Mouse (Mus musculus): Measurements from ENCODE around the gene Flnc.
A peak's percentile ranks its signal among the peaks of the same experiment; 100 is the strongest.

Gene Flnc

DNA sequence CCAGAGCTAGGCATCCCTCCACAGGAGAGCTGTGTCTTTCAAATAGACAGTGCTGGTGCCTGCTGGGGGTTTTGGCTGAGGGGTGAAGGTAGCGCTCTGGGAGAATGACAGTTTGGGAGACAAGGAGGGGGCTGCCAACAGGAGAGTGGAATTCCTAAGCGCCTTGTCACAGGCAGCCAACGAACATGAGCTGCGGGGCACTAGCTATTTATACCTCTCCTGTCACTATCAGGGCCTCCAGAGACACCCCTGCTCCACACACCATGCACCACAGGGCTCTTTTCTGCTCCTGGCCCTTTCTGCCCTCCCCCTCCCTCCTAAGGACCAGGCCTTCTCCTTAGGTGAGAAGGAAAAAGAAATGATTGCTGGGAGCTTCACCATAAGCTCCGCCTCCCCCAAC lies 1.6 kb upstream of the Flnc start:
- no peak for DNase-seq (ENCODE audit: low spot score in 2 of 2)

DNA sequence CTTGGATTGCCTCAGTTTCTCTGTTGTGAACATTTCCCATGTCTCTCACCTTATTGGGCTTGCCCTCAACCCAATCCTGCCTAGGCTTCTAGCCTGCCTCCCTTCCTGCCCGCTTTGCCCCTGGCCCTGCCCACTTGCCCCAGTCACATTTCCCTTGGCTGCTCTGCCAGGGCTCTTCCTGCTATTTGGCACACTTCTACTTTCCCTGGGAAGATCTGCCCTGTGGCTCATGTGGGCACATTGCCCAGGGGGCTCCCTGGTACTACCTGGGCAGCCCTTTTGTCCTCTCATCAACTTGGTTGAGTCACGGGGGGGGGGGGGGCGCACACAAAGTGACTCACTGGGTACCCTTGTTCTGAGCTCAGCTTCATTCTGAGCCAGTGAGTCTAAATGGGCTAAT lies 900 bp upstream of the Flnc start:
- no peak for DNase-seq (ENCODE audit: low spot score in 2 of 2)

DNA sequence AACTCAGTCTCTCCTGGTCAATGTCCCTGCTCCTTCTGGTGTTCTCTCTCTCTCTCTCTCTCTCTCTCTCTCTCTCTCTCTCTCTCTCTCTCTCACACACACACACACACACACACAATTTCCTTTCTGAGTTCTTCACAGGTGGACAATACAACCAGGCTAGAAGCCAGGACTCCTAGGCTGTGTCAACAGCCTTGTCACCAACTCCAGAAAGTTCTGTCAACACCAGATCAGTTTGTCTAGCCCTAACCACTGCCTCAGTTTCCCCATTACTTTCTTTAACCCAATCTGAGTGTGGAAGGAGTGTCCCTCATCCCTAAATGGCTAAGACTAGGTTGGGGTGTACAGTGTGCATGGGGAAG lies 399 bp upstream of the Flnc start:
- DNase-seq (ENCODE audit: low spot score in 2 of 2) = no peak

DNA sequence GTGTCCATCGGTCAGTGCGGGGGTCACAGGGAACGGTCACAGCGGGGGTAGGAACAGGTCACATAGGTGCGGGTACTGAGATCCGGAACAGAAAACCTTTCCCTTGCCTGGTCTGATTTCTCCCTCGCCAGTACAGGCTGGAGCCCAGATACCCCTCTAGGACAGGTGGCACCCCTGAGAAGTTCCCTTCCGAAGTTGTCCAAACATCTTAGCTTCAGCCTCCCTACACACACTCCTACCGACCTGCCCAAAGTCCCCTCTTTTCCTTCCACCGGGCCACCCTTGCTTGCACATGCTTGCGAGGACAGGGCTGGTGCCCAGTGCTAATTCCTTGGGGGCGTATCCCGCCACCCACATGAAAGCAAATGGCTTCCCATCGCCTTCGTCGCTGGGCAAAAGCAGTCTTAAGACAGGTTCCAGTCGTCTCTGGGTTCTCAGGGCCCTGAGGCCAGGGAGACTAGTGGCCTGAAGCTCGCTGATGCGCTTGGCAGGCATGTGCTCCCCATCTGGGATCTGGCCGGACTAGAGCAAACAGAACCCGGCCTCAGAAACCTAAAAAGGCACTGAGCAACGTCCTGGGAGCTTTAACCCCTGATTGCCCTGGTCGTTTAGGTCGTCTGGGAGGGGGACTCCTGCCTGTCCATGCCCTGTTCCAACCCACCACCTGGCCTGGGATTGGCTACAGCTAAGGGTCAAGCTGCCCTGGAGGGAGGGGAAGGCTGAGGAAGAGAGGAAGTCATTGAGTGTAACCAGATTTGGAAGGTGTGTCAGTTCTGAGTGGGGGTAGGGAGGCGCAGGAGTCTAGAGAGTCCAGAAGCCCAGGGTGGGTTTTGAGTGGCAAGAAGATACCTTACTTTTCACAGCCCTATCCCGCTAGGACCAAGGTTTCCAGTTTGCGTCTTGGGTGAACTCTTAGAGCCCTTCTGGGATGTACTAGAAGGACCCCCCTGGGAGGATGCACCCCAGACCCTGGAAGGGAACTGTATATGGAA lies 1.0 kb downstream of the Flnc start:
- DNase-seq (ENCODE audit: low spot score in 2 of 2) = no peak

DNA sequence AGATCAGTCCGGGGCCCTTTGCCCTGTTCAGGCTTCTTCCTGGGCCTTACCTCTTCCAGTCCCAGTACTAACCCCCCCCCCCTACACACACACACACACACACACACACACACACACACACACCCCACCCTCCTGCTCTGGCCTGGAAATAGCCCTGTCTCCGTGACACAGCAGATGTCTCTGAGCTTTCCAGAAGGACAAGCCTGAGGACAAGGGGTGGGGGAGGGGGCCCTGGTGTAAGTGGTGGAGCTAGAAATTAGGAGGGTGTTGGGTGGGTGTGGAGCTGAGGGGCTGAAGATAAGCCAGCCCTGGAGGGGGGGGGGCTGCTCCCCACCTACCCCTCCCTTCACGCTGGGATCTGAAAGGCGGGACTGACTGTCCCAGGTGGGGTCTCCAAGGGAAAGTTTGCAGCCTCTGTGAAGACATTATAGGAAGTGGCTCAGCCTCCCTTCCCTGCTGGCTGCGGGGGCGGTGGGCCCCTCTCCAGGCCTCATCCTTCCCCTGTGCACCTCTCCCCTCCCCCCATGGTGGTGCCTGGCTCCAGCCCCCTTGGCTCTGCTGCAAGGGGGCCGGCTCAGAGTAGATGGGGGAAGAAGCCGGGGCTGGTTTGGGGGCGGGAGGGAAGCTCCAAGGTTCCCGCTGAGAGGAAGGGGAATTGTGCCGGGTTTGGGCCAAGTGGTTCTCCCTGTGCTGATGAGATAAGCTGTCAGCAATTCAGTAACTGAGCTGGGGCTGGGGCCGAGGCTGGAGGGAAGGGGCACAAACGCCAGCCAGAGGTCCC lies 2.0 kb downstream of the Flnc start:
- DNase-seq (ENCODE audit: low spot score in 2 of 2) = no peak

DNA sequence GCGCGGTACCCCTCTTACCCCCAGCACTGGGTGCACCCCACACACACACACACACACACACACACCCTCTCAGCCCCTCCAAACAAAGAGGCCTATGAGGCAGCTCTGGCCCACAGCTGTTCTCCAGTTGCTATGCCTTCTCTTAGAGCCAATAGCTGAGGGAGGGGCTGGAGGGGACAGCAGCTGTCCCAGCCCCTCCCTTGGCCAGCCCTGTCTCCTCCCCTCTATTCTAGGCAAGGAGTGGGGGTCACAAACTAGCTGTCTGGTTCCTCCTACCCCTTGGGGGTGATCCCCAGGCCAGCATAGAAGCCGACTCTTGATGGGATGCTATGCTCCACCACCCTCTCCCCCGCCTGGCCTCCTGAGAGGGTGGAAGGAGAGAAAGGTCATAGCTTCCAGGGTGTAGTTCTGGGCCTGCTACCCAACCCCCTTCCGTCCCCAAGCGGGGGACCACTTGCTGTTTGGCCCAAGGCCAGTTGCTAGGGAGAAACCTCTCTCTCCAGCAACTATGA lies 2.9 kb downstream of the Flnc start:
- no peak for DNase-seq (ENCODE audit: low spot score in 2 of 2)

DNA sequence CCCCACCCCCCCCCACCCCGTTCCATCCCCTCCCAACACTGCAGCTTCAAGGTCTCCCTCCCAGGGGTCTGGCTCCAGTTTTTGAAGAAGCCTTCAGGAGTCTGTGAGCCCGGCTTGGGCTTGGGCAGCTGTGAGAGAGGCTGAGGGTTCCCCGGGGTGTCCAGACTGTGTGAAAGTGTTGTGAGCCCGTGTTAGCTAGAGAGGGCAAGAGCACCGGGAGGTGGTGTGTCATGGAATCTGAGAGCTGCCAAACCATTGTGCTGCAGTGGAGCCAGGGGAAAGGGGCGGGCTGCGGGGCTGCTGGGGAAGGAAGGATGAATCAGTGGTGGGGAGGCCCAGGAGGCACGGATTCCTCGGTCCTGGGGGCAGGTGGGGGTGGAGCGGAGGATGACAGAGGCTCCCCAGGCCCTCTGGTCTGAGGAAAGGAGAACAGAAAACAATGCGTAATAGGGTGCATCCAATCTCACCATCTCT lies 3.4 kb downstream of the Flnc start:
- DNase-seq (ENCODE audit: low spot score in 2 of 2) = no peak

DNA sequence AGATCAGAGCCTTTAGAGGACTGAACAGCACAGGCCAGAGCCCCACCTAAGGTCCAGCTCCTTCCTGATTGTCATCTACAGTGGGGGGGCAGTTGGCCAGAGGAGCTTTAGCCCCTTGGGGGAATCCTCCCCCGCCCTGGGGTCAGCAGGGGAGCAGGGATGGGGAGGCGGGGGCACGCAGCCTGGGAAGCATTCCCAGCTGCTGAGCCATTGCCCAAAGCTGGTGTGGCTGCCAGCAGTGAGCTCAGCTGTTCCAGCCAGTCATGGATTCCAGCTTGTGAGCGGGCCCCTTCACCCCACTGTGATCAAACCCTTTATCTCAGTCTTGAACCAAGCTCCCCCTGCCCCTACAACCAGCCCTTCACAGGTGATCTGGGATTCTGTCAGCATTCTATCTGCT lies 6.2 kb downstream of the Flnc start:
- no peak for DNase-seq (ENCODE audit: low spot score in 2 of 2)

DNA sequence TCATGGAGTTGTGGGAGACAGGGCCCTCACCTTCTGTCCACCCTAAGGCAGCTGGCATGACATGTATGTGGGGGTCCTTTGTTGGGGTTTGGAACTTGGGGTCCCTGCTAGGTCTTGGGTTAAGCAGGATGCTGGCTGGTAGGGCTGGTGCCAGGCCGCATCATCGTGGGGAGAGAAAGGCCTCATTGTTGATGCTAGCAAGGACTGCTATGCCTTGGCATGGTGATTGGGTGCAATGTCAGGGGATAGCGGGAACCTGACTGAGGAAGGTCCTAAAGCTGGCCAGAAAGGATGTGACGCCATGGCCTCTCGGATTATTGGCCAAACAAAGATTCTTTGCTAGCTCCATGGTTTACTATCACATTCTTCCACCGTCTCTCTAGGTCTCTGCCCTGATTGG lies 6.7 kb downstream of the Flnc start:
- DNase-seq (ENCODE audit: low spot score in 2 of 2) = no peak

DNA sequence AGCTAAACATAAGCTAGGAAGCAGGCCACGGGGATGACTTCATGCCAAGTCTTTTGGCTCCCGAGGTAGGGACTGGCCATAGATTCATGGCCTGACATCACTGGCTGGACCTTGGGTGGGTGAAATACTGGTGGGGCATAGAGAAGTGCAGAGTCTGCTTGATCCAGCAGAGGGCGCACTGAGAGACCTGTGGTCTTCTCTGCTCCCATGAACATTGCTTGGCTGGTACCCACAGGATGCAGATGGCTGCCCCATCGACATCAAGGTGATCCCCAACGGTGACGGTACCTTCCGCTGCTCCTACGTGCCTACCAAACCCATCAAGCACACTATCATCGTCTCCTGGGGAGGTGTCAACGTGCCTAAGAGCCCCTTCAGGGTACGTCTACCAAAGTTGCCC lies 11.7 kb downstream of the Flnc start:
- DNase-seq (ENCODE audit: low spot score in 2 of 2) = no peak

DNA sequence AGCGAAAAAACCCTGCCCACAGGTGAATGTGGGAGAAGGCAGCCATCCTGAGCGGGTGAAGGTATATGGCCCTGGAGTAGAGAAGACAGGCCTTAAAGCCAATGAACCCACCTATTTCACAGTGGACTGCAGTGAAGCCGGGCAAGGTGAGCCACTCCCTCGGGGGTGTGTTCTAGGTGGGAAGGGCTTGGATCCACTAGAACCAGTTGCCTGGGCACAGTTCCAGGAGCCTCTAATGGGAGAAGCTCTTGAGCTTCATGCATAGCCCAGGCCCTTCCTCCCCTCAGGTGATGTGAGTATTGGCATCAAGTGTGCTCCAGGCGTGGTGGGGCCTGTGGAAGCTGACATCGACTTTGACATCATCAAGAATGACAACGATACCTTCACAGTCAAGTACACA lies 12.3 kb downstream of the Flnc start:
- no peak for DNase-seq (ENCODE audit: low spot score in 2 of 2)

DNA sequence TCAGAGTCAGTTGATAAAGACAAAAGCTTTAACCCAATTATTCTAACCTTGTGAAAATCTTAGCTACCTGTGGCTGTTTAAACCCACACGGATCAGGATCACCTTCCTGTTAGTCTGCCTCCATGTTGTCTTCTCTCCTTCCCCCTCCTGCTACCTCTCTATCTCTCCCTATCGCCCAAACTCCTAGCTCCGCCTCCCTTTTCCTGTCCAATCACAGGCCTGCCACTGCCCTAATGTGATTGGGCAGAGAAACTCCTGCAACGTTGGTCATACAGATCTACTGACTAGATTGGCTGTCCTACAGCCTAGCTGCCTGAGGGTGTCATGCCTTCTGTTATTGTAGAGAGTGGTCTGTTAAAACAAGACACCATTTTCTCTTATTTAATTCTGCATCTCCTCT lies 16.8 kb downstream of the Flnc start:
- no peak for DNase-seq (ENCODE audit: low spot score in 2 of 2)

DNA sequence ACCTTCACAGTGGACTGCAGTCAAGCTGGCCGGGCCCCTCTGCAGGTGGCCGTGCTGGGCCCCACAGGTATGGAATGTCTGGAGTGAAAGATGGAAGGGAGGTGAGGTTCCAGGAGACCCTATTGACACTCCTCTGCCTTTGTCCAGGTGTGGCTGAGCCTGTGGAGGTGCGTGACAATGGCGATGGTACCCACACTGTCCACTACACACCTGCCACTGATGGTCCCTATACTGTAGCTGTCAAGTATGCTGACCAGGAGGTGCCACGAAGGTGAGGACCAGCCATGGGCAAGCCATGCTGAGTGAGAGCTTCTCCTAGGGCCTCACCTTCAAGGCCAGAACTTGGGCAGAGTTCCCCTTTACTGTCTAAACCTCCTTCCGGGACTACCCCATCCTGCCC lies 17.6 kb downstream of the Flnc start:
- DNase-seq (ENCODE audit: low spot score in 2 of 2) = no peak

DNA sequence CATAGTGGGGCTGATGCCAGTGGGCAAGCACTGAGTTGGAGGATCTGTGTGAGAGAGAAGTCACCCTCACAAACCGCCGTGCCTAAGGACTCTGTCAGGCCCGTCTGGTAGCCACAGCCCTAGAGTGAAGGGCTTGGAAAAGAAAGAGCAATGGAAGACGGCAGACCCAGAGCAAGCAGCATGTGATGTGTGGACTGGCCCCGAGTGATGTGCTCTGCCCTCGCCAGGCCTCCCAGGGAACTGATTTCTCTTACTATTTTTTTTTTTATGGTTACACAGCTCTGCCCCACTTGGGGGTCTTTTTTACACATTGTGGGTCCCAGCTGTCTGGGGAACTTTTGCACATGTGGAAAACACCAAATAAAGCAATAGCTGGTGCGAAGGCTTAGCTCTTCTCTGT lies 28.4 kb downstream of the Flnc start:
- DNase-seq (ENCODE audit: low spot score in 2 of 2) = no peak

DNA sequence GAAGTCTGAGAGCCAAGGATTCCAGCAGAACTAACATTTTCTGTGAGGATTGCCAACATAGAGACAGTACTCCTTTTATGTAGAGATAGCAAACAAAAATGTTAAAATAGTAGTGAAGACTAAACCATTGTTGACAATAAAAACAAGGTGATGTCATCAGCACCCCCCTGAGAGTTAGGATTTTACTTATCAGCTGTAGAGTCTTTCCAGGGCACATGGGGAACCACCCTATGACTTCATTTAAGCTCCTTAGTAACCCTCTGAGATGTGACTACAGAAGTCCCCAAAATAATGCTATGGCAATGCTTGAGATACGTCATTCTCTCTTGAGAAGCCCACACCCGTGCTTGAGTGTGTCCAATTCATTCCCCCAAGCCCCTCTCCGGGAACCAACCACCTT lies 30.3 kb downstream of the Flnc start:
- no peak for DNase-seq (ENCODE audit: low spot score in 2 of 2)

DNA sequence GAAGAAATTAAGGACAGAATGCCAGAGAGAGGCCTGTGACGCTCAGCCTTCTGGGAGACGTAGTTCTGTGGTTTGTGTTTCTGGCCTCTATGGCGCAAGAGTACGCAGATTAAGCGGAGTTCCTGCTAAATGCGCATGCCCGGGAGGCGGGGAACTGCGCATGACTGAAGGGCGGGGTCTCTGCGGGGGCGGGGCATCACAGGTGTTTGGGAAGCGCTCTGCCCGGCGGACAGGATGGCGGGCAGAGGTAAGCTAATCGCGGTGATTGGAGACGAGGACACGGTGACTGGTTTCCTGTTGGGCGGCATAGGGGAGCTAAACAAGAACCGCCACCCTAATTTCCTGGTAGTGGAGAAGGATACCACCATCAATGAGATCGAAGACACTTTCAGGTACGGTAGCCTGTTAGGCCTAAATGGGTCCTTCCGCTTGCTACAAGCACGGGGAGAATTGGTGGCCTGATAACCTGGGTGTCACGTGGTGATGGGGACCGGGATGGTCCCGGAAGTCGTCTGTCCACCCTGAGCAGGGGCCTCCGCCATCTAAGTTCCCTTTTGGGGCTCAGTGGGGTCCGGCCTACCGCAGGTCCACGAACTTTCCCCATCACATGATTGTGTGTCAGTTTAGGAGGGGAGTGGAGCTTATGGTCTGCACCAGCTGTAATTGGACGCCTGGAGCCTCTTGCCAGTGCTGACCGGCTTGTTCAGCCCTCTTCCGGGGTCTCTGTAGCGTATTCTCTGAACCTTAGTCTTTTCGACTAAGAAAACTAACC lies 34.7 kb downstream of the Flnc start, which contains the start of gene Atp6v1f:
Gene Atp6v1f, plus strand, starts transcription at position 136 of the 772 bp plus-strand sequence.
- peak; percentile 91 to 94 for DNase-seq (ENCODE audit: low spot score in 2 of 2)

DNA sequence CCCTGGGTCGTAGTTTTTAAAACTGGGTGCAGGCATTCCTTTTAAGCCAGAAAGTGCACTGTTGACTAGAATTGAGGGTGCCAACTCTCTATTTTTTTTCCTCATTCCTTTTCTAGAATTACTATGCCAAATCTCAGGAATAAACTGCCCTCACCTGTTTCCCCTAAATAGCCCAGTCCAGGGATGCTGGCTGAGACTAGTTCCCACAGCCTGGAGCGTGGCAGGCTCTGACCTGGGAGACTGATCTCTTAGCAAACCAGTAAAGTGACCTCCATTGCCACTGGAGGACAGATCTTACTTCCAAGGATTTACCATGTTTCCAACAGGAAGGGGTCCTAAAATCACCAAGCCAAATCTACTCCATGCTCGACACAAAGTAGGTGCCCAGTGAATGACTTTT lies 35.8 kb downstream of the Flnc start:
- DNase-seq (ENCODE audit: low spot score in 2 of 2) = no peak

DNA sequence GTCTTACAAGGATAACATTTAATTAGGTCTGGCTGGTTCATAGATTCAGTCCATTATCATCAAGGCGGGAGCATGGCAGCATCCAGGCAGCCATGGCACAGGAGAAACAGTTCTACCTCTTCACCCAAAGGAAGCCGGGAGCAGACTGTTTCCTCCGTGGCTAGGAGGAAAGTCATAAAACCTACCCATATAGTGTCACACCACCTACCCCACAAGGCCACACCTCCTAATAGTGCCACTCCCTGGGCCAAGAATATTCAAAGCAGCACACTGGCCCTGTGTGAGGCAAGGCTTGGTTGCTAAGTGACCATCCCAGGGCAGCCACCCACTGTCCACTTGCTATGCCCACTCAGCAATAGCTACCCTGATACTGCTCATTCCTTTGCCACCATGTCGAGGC lies 38.1 kb downstream of the Flnc start, which contains the start of gene Atp6v1fnb:
Gene Atp6v1fnb, plus strand, starts transcription at position 301 of the 400 bp plus-strand sequence.
- no peak for DNase-seq (ENCODE audit: low spot score in 2 of 2)

DNA sequence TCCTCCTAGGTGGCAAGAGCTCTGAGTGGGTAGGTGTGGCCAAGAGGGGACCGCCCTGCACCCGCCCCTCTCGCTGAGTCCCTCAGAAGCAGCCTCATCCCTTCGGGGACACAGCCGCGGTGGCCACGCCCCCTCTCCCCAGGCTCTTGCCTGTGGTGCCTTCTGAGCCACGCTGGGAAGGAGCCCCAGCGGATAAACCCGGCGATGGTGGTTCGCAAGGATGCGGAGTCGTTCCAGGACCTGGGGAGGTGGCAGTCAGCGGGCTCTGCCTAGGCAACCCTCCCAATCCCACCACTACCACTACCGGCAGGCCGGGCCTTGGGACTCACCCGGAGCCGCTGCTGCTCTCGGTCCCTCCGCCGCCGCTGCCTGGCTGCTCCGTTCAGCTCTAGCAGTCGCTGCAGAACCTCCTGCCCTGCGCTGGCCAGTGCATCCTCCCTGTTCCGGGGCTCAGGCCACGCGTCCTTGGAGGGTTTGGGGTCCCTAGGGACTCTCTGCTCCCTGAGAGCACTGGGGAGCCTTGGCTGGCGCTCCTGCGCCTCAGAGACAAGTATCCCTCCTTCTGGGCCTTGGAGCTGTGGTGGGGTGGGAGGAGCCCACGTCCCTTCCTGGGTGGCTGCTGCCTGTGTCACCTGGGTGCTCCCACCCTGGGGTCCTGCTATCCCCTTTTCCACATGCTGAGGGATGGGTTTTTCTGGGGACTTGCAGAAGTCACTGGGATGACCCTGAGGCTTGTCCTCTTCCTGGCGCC lies 41.1 kb downstream of the Flnc start:
- DNase-seq (ENCODE audit: low spot score in 2 of 2) = peak; percentile 68 to 80

DNA sequence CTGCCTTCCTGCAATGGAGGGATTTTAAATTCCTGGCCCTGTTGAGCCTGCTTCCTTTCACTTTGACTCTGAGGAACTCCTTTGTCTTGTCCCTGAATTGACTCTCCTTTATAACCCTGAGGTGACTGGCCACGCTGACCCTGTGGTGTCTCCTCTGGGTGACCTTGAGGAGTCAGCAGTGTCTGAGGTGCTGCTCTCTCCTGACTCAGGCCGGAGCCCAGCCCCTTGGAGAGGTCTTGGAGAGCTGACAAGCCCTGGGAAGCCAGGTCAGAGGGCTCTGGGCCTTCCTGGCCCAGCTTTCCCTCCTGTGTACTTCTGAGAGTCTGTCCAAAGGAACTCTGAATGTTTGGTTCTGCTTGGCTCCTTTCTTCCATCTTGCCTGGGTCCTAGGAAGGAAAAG lies 41.7 kb downstream of the Flnc start:
- no peak for DNase-seq (ENCODE audit: low spot score in 2 of 2)

DNA sequence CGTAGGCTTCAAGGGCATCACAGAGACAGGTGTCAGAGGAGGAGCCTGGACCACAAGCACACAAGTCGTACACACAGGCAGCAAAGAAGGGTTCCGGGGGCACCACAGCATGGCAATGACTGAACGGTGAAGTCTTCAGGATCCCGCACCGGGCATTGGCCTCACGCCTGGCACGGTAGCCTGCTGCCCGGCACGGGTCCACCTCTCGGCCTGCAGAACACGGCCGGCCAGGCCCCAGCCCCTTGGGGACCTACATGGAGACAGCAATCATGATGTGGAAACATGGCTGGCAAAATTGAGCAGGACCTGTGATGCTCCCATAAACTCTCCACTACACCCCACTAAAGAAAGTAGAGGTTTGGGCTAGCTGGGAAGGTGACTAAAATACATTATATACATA lies 49.6 kb downstream of the Flnc start:
- no peak for DNase-seq (ENCODE audit: low spot score in 2 of 2)

Measured in right cerebral cortex, adult 2 months (tissue).